Mouse (Mus musculus): Measurements from ENCODE around the gene Rnf121. TPM values are rescaled to one million over a fixed set of nuclear protein-coding genes. Genes with fewer than 3 reads are reported as not detected.
A peak's percentile ranks its signal among the peaks of the same experiment; 100 is the strongest.

The Rnf121 gene
- polyA plus RNA-seq, 1 experiment from 2014 or later: 28.3 TPM

- Histone ChIP-seq H3K4me2 (peak overlapping the region; percentile 75), H3K9me3 (replicated peaks) (no peaks in the 10 kb centered on the region), H3K36me3 (no peaks in the 10 kb centered on the region), H3K27ac (peak overlapping the region; percentile 78), H3K4me1 (peaks cover 28% of the 10 kb centered on the region), H3K9ac (0 out of 2 replicates have a peak overlapping the region, but pooled peaks have one; percentile 4), H3K4me3 (replicated peaks) (peak overlapping the region; percentile 39), H3K27me3 (no peaks in the 10 kb centered on the region)
- 2% methylated on average over 30 of the region's 30 CpGs for WGBS
- peak; percentile 80 for ATAC-seq (replicated peaks; ENCODE audit: low FRiP score)
These were observed 34.7 kb upstream of the Rnf121 start for GRCm38 (mm10) chr7:102099760-102100661.

DNA sequence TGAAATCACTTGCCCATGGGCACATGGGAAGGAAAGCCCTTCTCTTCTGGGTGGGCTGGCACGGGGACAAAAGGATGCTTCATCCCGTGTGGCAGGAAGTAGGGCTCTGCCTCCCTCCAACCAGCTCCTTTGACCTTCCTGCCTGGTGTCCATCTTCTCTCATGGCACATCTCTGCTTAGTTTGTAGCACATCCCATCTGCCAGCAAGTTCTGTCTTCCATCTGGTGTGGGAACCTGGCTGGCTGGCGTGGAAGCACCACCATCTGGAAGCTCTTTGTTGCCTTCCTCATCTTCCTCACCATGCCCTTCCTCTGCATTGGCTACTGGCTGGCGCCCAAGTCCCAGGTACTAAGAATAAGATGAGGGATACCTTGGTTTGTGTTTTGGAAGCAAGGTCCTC, 22.1 kb upstream of the Rnf121 start:
- Histone ChIP-seq H3K4me3 (replicated peaks) (no peak overlapping the region), H3K9me3 (replicated peaks) (no peaks in the 10 kb centered on the region), H3K27me3 (no peaks in the 10 kb centered on the region), H3K27ac (no peak overlapping the region), H3K9ac (no peak overlapping the region), H3K4me1 (no peaks in the 10 kb centered on the region), H3K4me2 (no peak overlapping the region), H3K36me3 (peaks cover 50% of the 10 kb centered on the region)
- WGBS: 81% methylated on average over 4 of the region's 4 CpGs
- ATAC-seq (replicated peaks; ENCODE audit: low FRiP score): no peak

DNA sequence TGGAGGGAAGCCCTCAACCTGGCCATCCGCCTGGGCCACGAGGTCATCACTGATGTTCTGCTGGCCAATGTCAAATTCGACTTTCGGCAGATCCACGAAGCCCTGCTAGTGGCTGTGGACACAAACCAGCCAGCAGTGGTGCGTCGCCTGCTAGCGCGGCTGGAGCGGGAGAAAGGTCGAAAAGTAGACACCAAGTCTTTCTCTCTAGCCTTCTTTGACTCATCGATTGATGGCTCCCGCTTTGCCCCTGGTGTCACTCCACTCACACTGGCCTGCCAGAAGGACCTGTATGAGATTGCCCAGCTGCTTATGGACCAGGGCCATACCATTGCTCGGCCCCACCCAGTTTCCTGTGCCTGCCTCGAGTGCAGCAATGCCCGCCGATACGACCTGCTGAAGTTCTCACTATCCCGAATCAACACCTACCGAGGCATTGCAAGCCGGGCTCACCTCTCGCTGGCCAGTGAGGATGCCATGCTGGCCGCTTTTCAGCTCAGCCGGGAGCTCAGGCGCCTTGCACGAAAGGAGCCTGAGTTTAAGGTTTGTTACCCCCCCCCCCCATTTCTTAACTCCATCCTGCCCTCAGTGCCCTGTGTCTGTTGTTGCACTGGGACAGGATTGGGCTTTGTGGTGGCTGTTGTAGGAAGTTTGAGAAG, 18.9 kb upstream of the Rnf121 start:
- Histone ChIP-seq H3K9ac (no peak overlapping the region), H3K36me3 (peaks cover 72% of the 10 kb centered on the region)

DNA sequence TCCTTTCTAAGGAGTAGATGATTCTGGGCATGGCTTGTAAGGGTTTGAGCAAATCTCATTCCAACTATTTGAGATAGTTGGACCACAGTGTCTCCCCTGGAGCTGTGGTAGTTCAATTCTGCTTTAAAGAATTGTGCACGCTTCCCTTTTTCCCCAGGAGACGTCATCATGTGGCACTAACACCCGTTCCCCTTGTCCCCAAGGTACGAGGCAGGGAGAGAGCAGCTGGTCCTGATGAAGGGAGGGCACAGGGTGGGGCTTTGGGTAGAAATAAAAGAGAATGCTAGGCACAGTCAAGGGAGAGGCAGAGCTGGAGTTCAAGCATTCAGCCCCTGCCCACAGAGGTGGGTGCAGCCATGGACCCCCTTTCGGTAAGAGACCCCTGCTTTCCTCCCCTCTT, 17.5 kb upstream of the Rnf121 start, which contains the start of gene Trpc2:
Gene Trpc2, plus strand, starts transcription at position 301 of the 400 bp plus-strand sequence.
- 90% methylated on average over 5 of the region's 5 CpGs for WGBS
- H3K9ac ChIP-seq: no peak within 1 kb of the TSS
- no peak for ATAC-seq (replicated peaks; ENCODE audit: low FRiP score)
- no peaks in the 10 kb centered on the region for H3K27me3 ChIP-seq
- no peaks in the 10 kb centered on the region for H3K9me3 ChIP-seq (replicated peaks)
- H3K36me3 ChIP-seq: peaks cover 73% of the 10 kb centered on the region
- H3K27ac ChIP-seq: no peak within 1 kb of the TSS
- H3K4me1 ChIP-seq: no peaks in the 10 kb centered on the region
- H3K4me3 ChIP-seq (replicated peaks): no peak within 1 kb of the TSS
- no peak within 1 kb of the TSS for H3K4me2 ChIP-seq

More for the DNA sequence above, 18.9 kb upstream of the Rnf121 start:
- WGBS: 84% methylated on average over 26 of the region's 26 CpGs
- Histone ChIP-seq H3K9me3 (replicated peaks) (no peaks in the 10 kb centered on the region), H3K4me1 (no peaks in the 10 kb centered on the region), H3K4me2 (no peak overlapping the region), H3K4me3 (replicated peaks) (no peak overlapping the region), H3K27ac (no peak overlapping the region), H3K27me3 (no peaks in the 10 kb centered on the region)
- no peak for ATAC-seq (replicated peaks; ENCODE audit: low FRiP score)

DNA sequence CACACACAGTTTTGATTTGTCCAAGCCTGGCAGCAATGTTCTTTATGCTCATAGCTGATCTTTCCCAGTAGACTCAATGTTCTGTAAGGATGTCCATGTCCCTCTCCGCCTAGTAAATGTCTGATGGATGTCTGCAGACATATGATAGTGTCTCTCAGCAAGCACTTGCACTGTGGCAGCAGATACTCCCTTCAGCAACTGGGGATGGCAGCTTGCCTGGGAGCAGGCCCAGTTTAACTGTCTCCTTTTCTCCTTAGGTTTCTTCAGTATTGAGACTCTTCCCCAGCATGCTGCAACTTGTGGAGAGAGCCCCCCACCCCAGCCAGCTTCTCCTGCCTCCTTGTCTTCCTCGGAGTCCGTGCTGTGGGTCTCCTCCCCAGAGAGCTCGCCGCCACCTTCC, 16.5 kb upstream of the Rnf121 start:
- H3K27ac ChIP-seq: no peak overlapping the region
- H3K4me1 ChIP-seq: no peaks in the 10 kb centered on the region
- no peak for ATAC-seq (replicated peaks; ENCODE audit: low FRiP score)
- H3K36me3 ChIP-seq: peaks cover 82% of the 10 kb centered on the region
- 94% methylated on average over 5 of the region's 5 CpGs for WGBS
- no peak overlapping the region for H3K4me2 ChIP-seq
- H3K9me3 ChIP-seq (replicated peaks): no peaks in the 10 kb centered on the region
- no peaks in the 10 kb centered on the region for H3K27me3 ChIP-seq
- no peak overlapping the region for H3K4me3 ChIP-seq (replicated peaks)
- H3K9ac ChIP-seq: no peak overlapping the region

GRCm38 (mm10) chr7:102080311-102080710, 15.0 kb upstream of the Rnf121 start:
- H3K27ac ChIP-seq: no peak overlapping the region
- no peak overlapping the region for H3K4me3 ChIP-seq (replicated peaks)
- H3K4me1 ChIP-seq: no peaks in the 10 kb centered on the region
- 85% methylated on average over 8 of the region's 8 CpGs for WGBS
- H3K9me3 ChIP-seq (replicated peaks): no peaks in the 10 kb centered on the region
- no peak overlapping the region for H3K4me2 ChIP-seq
- H3K27me3 ChIP-seq: no peaks in the 10 kb centered on the region
- peaks cover 96% of the 10 kb centered on the region for H3K36me3 ChIP-seq
- H3K9ac ChIP-seq: no peak overlapping the region
- no peak for ATAC-seq (replicated peaks; ENCODE audit: low FRiP score)

- Histone ChIP-seq H3K4me2 (no peak overlapping the region), H3K4me1 (no peaks in the 10 kb centered on the region), H3K9ac (no peak overlapping the region), H3K9me3 (replicated peaks) (no peaks in the 10 kb centered on the region), H3K27ac (no peak overlapping the region), H3K4me3 (replicated peaks) (no peak overlapping the region), H3K36me3 (peaks cover 96% of the 10 kb centered on the region), H3K27me3 (no peaks in the 10 kb centered on the region)
- no peak for ATAC-seq (replicated peaks; ENCODE audit: low FRiP score)
- 83% methylated on average over 7 of the region's 7 CpGs for WGBS
These were observed 13.2 kb upstream of the Rnf121 start for GRCm38 (mm10) chr7:102078517-102078916.

GRCm38 (mm10) chr7:102076714-102077296, 11.5 kb upstream of the Rnf121 start:
- Histone ChIP-seq H3K9me3 (replicated peaks) (no peaks in the 10 kb centered on the region), H3K4me1 (no peaks in the 10 kb centered on the region), H3K4me3 (replicated peaks) (no peak overlapping the region), H3K9ac (no peak overlapping the region), H3K27ac (no peak overlapping the region), H3K27me3 (no peaks in the 10 kb centered on the region), H3K4me2 (no peak overlapping the region), H3K36me3 (peaks cover 95% of the 10 kb centered on the region)
- ATAC-seq (replicated peaks; ENCODE audit: low FRiP score): no peak
- 73% methylated on average over 7 of the region's 7 CpGs for WGBS

DNA sequence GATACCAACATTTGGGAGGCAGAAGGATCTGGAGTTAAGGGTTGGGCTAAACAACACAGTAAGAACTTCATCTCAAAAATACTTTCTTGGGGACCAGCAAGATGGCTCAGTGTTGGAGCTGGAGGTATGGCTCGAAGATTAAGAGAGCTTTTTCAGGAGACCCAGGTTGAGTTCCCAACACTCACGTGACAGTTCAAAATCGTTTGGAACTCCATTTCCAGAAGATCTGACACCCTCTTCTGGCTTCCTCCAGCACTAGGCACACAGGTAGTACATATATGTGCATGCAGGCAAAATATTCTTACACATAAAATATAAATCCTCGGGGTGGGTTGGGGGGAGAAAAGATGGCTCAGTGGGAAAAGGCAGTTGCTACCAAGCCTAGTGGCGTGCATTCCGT, 1.1 kb upstream of the Rnf121 start:
- 0 out of 2 replicates have a peak overlapping the region, but pooled peaks have one; percentile 92 for H3K27ac ChIP-seq
- WGBS: 71% methylated on average over 6 of the region's 6 CpGs
- peak overlapping the region; percentile 82 for H3K4me3 ChIP-seq (replicated peaks)
- peaks cover 23% of the 10 kb centered on the region for H3K36me3 ChIP-seq
- H3K4me2 ChIP-seq: peak overlapping the region; percentile 68
- peaks cover 35% of the 10 kb centered on the region for H3K4me1 ChIP-seq
- no peaks in the 10 kb centered on the region for H3K27me3 ChIP-seq
- no peaks in the 10 kb centered on the region for H3K9me3 ChIP-seq (replicated peaks)
- no peak for ATAC-seq (replicated peaks; ENCODE audit: low FRiP score)
- H3K9ac ChIP-seq: peak overlapping the region; percentile 73

DNA sequence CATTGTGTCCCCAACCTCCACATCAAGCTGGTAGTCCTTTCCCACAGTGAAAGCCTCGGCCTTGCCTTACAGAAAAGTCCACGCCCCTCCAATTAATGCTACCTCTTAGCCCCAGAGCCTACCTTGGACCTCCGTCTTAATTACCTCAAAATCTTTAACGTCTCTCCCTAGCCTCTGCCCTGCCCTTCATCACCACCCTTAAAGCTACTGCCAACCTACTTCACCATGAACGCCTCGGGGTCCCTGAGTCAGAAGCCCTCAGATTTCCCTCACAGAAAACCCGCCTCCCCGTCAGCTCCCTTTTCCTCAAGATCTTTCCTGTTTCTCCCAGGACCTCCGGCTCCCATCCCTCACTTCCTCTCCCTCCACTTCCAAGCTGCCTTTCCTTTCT, 619 bp downstream of the Rnf121 start:
- H3K36me3 ChIP-seq: peaks cover 16% of the 10 kb centered on the region
- H3K4me3 ChIP-seq (replicated peaks): peak overlapping the region; percentile 82
- H3K9ac ChIP-seq: peak overlapping the region; percentile 73
- ATAC-seq (replicated peaks; ENCODE audit: low FRiP score): peak; percentile 34
- H3K4me2 ChIP-seq: peak overlapping the region; percentile 68
- no peaks in the 10 kb centered on the region for H3K27me3 ChIP-seq
- H3K9me3 ChIP-seq (replicated peaks): no peaks in the 10 kb centered on the region
- WGBS: under 1% methylated on average over 9 of the region's 9 CpGs
- H3K4me1 ChIP-seq: peaks cover 35% of the 10 kb centered on the region
- peak overlapping the region; percentile 92; the same call in 1 of the 2 replicates for H3K27ac ChIP-seq

DNA sequence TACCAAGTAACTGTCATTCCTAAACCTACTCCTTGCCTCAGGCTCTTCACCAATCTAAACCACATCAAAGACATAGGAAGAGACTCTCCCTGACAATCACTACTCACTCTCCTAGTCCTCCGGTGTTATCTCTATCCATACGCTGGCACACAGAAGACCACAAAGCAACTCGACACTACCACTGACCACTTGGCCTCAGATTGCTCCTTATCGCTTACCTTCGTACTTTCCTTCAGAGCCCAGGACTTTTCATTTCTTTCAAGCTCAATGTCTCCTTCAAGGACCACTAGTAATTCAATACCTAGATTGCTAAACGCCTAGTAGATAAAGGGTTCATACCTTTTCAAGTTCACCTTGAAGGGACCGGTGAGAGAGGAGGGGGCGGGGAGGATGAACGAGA, 1.4 kb downstream of the Rnf121 start:
- no peaks in the 10 kb centered on the region for H3K27me3 ChIP-seq
- H3K27ac ChIP-seq: no peak overlapping the region
- H3K4me1 ChIP-seq: peaks cover 35% of the 10 kb centered on the region
- H3K4me2 ChIP-seq: peak overlapping the region; percentile 68
- peak overlapping the region; percentile 82 for H3K4me3 ChIP-seq (replicated peaks)
- WGBS: 81% methylated on average over 9 of the region's 9 CpGs
- no peak for ATAC-seq (replicated peaks; ENCODE audit: low FRiP score)
- no peaks in the 10 kb centered on the region for H3K9me3 ChIP-seq (replicated peaks)
- no peak overlapping the region for H3K9ac ChIP-seq
- H3K36me3 ChIP-seq: peaks cover 22% of the 10 kb centered on the region

GRCm38 (mm10) chr7:102062203-102062602, 3.1 kb downstream of the Rnf121 start:
- Histone ChIP-seq H3K4me1 (peaks cover 33% of the 10 kb centered on the region), H3K27me3 (no peaks in the 10 kb centered on the region), H3K27ac (peak overlapping the region; percentile 34; the same call in 1 of the 2 replicates), H3K9me3 (replicated peaks) (no peaks in the 10 kb centered on the region), H3K9ac (no peak overlapping the region), H3K4me3 (replicated peaks) (no peak overlapping the region), H3K4me2 (0 out of 2 replicates have a peak overlapping the region, but pooled peaks have one; percentile 2), H3K36me3 (peaks cover 27% of the 10 kb centered on the region)
- ATAC-seq (replicated peaks; ENCODE audit: low FRiP score): no peak
- WGBS: 58% methylated on average over 1 of the region's 1 CpGs
